Mouse (Mus musculus) frontal cortex, adult 2 months (tissue): ENCODE data around the gene Mettl14. TPM values are rescaled to one million over a fixed set of nuclear protein-coding genes. Genes with fewer than 3 reads are reported as not detected.

Experiments used
- DNase-seq, 2 experiments: peaks; one replicate each; pipeline ENCODE4 v3.0.0; 2022; ENCODE audit warnings: low spot score in 1 of 2; ENCODE audit errors: extremely low spot score in 1 of 2
- polyA plus RNA-seq: library from polyadenylated mRNA; depleted of rRNA; stranded (reverse); fragments of >200 nt; gene quantifications from 2 replicates; pipeline ENCODE4 v1.2.3, GENCODE M21; 2012; rRNA removed

Mettl14 gene
- polyA plus RNA-seq, 1 experiment: 15.4 TPM

GRCm38 (mm10) chr3:123322147-123322546 lies 63.8 kb downstream of the Mettl14 start:
- DNase-seq: peak in 1 of 2 experiments; percentile 85

- peak in 1 of 2 experiments; percentile 28 for DNase-seq
Measured at GRCm38 (mm10) chr3:123321612-123322011, 64.3 kb downstream of the Mettl14 start.

- no peak for DNase-seq
Measured at GRCm38 (mm10) chr3:123320341-123320740, 65.6 kb downstream of the Mettl14 start.

Other genes starting within 250 kb of the Mettl14 start
- 3.5 and 4.6 TPM in 2 replicates for gene Synpo2, start 150.0 kb downstream of the Mettl14 start, polyA plus RNA-seq
- gene Sec24d, start 118.7 kb downstream of the Mettl14 start, polyA plus RNA-seq: 8.4 and 10.4 TPM in 2 replicates
- 16.2 and 24.6 TPM in 2 replicates for gene Prss12, start 60.8 kb upstream of the Mettl14 start, polyA plus RNA-seq